Mouse (Mus musculus): ENCODE measurements around the gene Sgce. TPM values are rescaled to one million over a fixed set of nuclear protein-coding genes. Genes with fewer than 3 reads are reported as not detected.

Gene Sgce
- polyA plus RNA-seq, 1 experiment from 2014 or later: 67.5 TPM

DNA sequence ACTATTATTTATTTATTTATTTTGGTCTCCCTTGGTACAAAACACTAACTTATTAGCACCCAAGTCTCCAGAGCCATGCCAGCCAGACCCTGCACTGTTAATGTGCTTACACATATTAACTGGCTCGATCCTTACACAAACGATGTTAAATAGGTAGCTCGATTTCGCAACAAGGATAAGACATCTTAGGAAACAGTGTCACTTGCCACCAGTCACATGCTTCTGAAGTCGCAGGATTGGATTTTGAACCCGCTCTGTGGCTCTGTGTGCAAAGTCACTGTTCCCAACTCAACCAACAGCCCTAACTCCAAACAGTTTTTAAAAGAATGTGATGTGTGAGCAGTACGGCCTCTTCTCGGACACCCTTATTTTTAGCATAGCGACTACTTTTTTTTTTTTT lies 10.6 kb downstream of the Sgce start:
- H3K4me2 ChIP-seq (replicated peaks; ENCODE audit: low read depth, low read length): no peak overlapping the region
- no peak for ATAC-seq (ENCODE audit: insufficient number of reproducible peaks, insufficient read depth, low FRiP score, low read depth)
- 85% methylated on average over 9 of the region's 9 CpGs for WGBS
- peaks cover 6% of the 10 kb centered on the region for H3K4me1 ChIP-seq (ENCODE audit: control insufficient read depth, insufficient read depth, low read length)
- no peaks in the 10 kb centered on the region for H3K9me3 ChIP-seq (ENCODE audit: control insufficient read depth, low read depth, low read length)
- H3K9ac ChIP-seq (replicated peaks; ENCODE audit: low read depth, low read length): no peak overlapping the region
- H3K36me3 ChIP-seq (ENCODE audit: control insufficient read depth, insufficient read depth, low read length): no peaks in the 10 kb centered on the region
- no peak overlapping the region for H3K27ac ChIP-seq (ENCODE audit: low read length)
- H3K4me3 ChIP-seq (ENCODE audit: low read depth, low read length): no peak overlapping the region
- H3K27me3 ChIP-seq (ENCODE audit: control insufficient read depth, insufficient read depth, low read length): no peaks in the 10 kb centered on the region

DNA sequence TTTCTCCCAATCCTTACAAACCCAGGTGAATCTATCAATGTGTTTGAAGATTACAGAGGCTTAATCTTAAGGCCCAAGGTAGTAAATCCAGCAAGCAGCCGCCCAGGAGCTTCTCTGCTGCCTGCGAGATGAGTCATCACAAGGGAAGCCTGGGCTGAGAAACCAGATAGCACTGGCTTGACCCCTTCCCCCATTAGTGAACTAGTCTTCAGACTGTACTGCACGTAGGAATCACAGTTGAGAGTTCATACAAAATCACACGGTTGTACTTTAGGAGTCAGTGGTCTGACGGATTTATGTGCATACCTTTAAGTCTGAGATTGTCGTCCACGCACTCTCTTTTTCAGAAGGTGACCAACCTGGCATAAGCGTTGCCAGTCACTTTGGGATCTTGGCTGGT lies 13.8 kb downstream of the Sgce start:
- no peaks in the 10 kb centered on the region for H3K9me3 ChIP-seq (ENCODE audit: control insufficient read depth, low read depth, low read length)
- no peak for ATAC-seq (ENCODE audit: insufficient number of reproducible peaks, insufficient read depth, low FRiP score, low read depth)
- no peaks in the 10 kb centered on the region for H3K27me3 ChIP-seq (ENCODE audit: control insufficient read depth, insufficient read depth, low read length)
- no peak overlapping the region for H3K4me2 ChIP-seq (replicated peaks; ENCODE audit: low read depth, low read length)
- WGBS: 45% methylated on average over 8 of the region's 8 CpGs
- H3K4me1 ChIP-seq (ENCODE audit: control insufficient read depth, insufficient read depth, low read length): no peaks in the 10 kb centered on the region
- H3K9ac ChIP-seq (replicated peaks; ENCODE audit: low read depth, low read length): no peak overlapping the region
- no peak overlapping the region for H3K4me3 ChIP-seq (ENCODE audit: low read depth, low read length)
- no peak overlapping the region for H3K27ac ChIP-seq (ENCODE audit: low read length)
- H3K36me3 ChIP-seq (ENCODE audit: control insufficient read depth, insufficient read depth, low read length): no peaks in the 10 kb centered on the region

DNA sequence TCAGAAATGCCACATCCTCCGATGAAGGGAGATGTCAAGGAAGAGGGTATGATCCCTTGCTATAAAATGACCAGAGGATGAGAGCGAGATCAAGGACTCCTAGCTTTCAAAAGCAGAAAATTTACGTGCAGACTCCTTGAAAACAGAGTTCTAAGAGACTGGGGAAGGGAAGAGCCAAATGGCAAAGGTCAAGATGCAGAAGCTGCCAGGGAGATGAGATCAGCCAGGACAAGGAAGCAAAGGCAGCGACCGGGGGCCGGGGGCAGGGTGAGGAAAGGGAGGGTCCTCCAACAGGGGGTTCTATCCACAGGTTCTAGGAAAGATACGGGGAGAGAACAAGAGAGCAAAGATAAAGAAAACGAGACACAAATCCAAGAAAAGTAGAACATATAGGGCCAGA lies 15.3 kb downstream of the Sgce start:
- H3K4me3 ChIP-seq (ENCODE audit: low read depth, low read length): no peak overlapping the region
- H3K4me2 ChIP-seq (replicated peaks; ENCODE audit: low read depth, low read length): no peak overlapping the region
- H3K27ac ChIP-seq (ENCODE audit: low read length): no peak overlapping the region
- H3K27me3 ChIP-seq (ENCODE audit: control insufficient read depth, insufficient read depth, low read length): no peaks in the 10 kb centered on the region
- no peaks in the 10 kb centered on the region for H3K9me3 ChIP-seq (ENCODE audit: control insufficient read depth, low read depth, low read length)
- no peak for ATAC-seq (ENCODE audit: insufficient number of reproducible peaks, insufficient read depth, low FRiP score, low read depth)
- H3K4me1 ChIP-seq (ENCODE audit: control insufficient read depth, insufficient read depth, low read length): no peaks in the 10 kb centered on the region
- H3K9ac ChIP-seq (replicated peaks; ENCODE audit: low read depth, low read length): no peak overlapping the region
- no peaks in the 10 kb centered on the region for H3K36me3 ChIP-seq (ENCODE audit: control insufficient read depth, insufficient read depth, low read length)
- 57% methylated on average over 8 of the region's 8 CpGs for WGBS

DNA sequence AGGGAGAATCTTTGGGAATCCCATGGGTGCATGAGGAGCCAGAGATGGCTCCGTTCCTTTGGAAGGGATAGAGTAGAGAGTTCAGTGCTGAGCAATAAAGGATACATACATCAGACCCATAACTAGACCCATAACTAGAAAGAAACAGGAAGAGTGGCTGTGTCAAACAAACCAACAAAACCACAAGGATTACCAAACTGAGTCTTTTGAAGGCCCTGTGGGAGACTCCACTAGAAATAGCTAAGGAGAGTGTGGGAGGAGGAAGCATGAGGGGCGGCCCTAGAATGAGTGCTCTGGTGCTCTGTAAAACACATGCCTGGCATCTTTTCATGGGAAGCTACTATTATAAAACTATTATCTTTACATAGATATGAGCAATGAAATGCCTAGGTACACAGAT lies 18.7 kb downstream of the Sgce start:
- H3K4me3 ChIP-seq (ENCODE audit: low read depth, low read length): no peak overlapping the region
- no peak overlapping the region for H3K9ac ChIP-seq (replicated peaks; ENCODE audit: low read depth, low read length)
- H3K27me3 ChIP-seq (ENCODE audit: control insufficient read depth, insufficient read depth, low read length): no peaks in the 10 kb centered on the region
- no peaks in the 10 kb centered on the region for H3K9me3 ChIP-seq (ENCODE audit: control insufficient read depth, low read depth, low read length)
- H3K4me2 ChIP-seq (replicated peaks; ENCODE audit: low read depth, low read length): no peak overlapping the region
- no peak overlapping the region for H3K27ac ChIP-seq (ENCODE audit: low read length)
- no peak for ATAC-seq (ENCODE audit: insufficient number of reproducible peaks, insufficient read depth, low FRiP score, low read depth)
- H3K36me3 ChIP-seq (ENCODE audit: control insufficient read depth, insufficient read depth, low read length): no peaks in the 10 kb centered on the region
- WGBS: 85% methylated on average over 2 of the region's 2 CpGs
- no peaks in the 10 kb centered on the region for H3K4me1 ChIP-seq (ENCODE audit: control insufficient read depth, insufficient read depth, low read length)

DNA sequence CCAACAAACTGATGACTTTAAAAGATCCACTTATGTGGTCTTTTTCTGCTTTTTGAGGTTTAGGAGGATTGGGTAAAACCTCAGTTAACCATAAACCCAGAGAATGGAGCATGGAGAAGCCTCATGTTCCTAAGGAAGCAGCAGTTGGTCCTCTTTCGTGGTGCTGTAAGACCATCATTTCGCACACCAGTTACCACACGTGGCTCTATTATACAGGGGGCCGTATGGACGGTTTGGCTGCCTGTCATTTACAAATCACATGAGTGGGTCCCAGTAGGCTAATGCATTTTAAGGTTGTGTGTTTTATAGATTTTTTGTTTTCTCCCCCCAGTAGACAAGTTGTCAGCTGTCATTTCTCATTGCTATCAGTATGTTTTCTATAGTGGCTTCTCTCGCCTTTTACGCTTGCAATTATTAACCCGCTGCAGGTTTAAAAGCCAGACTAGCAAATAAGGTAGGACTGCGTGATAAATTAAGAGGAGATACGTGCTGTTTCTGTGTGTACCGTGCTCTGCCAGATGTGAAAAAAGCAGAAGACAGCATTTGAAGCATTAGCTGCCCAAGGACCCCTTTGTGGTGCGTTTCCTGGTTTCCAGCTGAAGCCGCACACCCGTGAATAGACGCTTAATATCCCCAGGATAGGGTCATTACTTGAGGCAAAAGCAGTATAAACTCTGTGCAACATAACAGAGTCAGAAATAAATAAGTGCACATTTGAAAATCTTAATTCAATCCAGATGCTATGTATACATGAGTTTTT lies 22.8 kb downstream of the Sgce start:
- 75% methylated on average over 15 of the region's 15 CpGs for WGBS
- H3K9ac ChIP-seq (replicated peaks; ENCODE audit: low read depth, low read length): no peak overlapping the region
- no peak overlapping the region for H3K4me2 ChIP-seq (replicated peaks; ENCODE audit: low read depth, low read length)
- no peaks in the 10 kb centered on the region for H3K27me3 ChIP-seq (ENCODE audit: control insufficient read depth, insufficient read depth, low read length)
- ATAC-seq (ENCODE audit: insufficient number of reproducible peaks, insufficient read depth, low FRiP score, low read depth): no peak
- H3K9me3 ChIP-seq (ENCODE audit: control insufficient read depth, low read depth, low read length): no peaks in the 10 kb centered on the region
- H3K4me3 ChIP-seq (ENCODE audit: low read depth, low read length): no peak overlapping the region
- no peaks in the 10 kb centered on the region for H3K4me1 ChIP-seq (ENCODE audit: control insufficient read depth, insufficient read depth, low read length)
- H3K27ac ChIP-seq (ENCODE audit: low read length): no peak overlapping the region
- no peaks in the 10 kb centered on the region for H3K36me3 ChIP-seq (ENCODE audit: control insufficient read depth, insufficient read depth, low read length)

DNA sequence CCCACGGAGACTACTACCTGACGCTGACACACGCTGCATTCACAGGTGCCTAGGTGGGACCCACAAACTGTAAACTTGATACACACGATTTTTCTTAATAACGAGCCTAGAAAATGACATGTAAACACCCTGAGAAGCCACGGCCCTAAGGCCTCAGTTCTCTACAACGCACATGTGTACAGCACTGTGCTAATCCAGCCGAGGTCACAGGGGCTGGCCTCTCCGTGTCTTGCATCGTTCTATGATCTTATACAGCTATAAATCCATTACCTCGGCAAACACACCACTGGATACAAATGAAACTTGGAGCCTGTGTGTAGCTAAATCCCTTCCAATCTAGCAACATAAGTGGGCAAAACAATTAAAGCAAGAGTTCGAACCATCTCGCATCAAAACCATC lies 24.3 kb downstream of the Sgce start:
- ATAC-seq (ENCODE audit: insufficient number of reproducible peaks, insufficient read depth, low FRiP score, low read depth): no peak
- Histone ChIP-seq H3K4me2 (replicated peaks; ENCODE audit: low read depth, low read length) (no peak overlapping the region), H3K4me1 (ENCODE audit: control insufficient read depth, insufficient read depth, low read length) (no peaks in the 10 kb centered on the region), H3K27ac (ENCODE audit: low read length) (no peak overlapping the region), H3K9ac (replicated peaks; ENCODE audit: low read depth, low read length) (no peak overlapping the region), H3K36me3 (ENCODE audit: control insufficient read depth, insufficient read depth, low read length) (no peaks in the 10 kb centered on the region), H3K4me3 (ENCODE audit: low read depth, low read length) (no peak overlapping the region), H3K9me3 (ENCODE audit: control insufficient read depth, low read depth, low read length) (no peaks in the 10 kb centered on the region), H3K27me3 (ENCODE audit: control insufficient read depth, insufficient read depth, low read length) (no peaks in the 10 kb centered on the region)
- WGBS: 73% methylated on average over 13 of the region's 13 CpGs

DNA sequence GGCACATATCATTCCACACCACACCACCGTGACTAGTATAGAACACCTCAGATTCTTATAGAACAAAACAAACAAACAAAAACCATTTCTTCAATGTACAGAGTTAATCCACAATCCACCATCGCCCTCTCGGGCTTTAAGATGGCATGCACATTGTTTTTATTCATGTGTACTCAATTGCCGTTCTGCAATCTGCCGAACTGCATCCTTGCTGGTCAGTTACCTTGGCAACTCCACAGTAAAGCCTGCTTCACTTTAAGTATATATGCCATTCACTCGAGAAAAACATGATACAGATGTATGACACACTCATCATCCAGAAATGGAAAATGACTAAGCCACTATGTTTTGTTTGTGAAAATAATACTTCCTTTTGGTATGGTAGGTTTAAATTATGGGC lies 24.9 kb downstream of the Sgce start:
- H3K4me3 ChIP-seq (ENCODE audit: low read depth, low read length): no peak overlapping the region
- H3K27ac ChIP-seq (ENCODE audit: low read length): no peak overlapping the region
- no peak overlapping the region for H3K4me2 ChIP-seq (replicated peaks; ENCODE audit: low read depth, low read length)
- H3K27me3 ChIP-seq (ENCODE audit: control insufficient read depth, insufficient read depth, low read length): no peaks in the 10 kb centered on the region
- H3K9ac ChIP-seq (replicated peaks; ENCODE audit: low read depth, low read length): no peak overlapping the region
- no peaks in the 10 kb centered on the region for H3K9me3 ChIP-seq (ENCODE audit: control insufficient read depth, low read depth, low read length)
- no peaks in the 10 kb centered on the region for H3K4me1 ChIP-seq (ENCODE audit: control insufficient read depth, insufficient read depth, low read length)
- WGBS: 73% methylated on average over 6 of the region's 6 CpGs
- H3K36me3 ChIP-seq (ENCODE audit: control insufficient read depth, insufficient read depth, low read length): no peaks in the 10 kb centered on the region
- ATAC-seq (ENCODE audit: insufficient number of reproducible peaks, insufficient read depth, low FRiP score, low read depth): no peak

DNA sequence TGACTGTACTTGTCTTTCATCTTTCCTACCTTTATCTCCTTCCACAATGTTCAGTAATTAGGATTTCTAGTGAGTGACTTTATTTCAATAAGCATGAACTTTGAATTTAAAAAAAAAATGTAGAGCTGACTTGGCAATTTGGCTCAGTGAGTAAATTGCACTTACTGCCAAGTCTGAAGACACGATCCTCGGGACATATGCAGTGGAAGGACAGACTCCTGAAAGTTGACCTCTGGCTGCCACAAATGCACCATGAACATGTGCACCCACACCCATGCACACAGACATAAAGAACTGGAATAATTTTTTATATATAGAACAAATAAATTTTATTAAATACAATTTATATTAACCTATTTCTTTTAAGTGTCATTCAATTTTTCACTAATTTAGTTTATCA lies 29.7 kb downstream of the Sgce start:
- Histone ChIP-seq H3K4me2 (replicated peaks; ENCODE audit: low read depth, low read length) (no peak overlapping the region), H3K27ac (ENCODE audit: low read length) (no peak overlapping the region)
- no peak for ATAC-seq (ENCODE audit: insufficient number of reproducible peaks, insufficient read depth, low FRiP score, low read depth)

DNA sequence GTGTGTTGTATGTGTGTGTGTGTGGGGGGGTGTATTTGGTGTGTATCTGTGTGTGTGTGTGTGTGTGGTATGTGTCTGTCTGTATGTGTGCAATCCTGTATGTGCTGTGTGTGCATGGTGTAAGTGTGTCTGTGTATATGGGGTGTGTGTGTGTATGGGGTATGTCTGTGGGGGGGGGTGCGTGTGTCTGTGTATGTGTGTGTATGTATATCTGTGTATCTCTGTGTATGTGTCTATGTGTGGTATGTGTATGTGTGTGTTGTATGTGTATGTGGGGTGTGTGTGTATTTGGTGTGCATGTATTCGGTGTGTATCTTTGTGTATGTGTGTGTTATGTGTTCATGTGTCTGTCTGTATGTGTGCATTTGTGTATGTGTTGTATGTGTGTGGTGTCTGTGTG lies 30.8 kb downstream of the Sgce start:
- Histone ChIP-seq H3K27ac (ENCODE audit: low read length) (no peak overlapping the region), H3K36me3 (ENCODE audit: control insufficient read depth, insufficient read depth, low read length) (no peaks in the 10 kb centered on the region), H3K9me3 (ENCODE audit: control insufficient read depth, low read depth, low read length) (no peaks in the 10 kb centered on the region), H3K9ac (replicated peaks; ENCODE audit: low read depth, low read length) (no peak overlapping the region), H3K4me1 (ENCODE audit: control insufficient read depth, insufficient read depth, low read length) (no peaks in the 10 kb centered on the region), H3K4me2 (replicated peaks; ENCODE audit: low read depth, low read length) (no peak overlapping the region), H3K4me3 (ENCODE audit: low read depth, low read length) (no peak overlapping the region), H3K27me3 (ENCODE audit: control insufficient read depth, insufficient read depth, low read length) (no peaks in the 10 kb centered on the region)
- ATAC-seq (ENCODE audit: insufficient number of reproducible peaks, insufficient read depth, low FRiP score, low read depth): no peak
- WGBS: 92% methylated on average over 2 of the region's 2 CpGs

More for the DNA sequence above, 29.7 kb downstream of the Sgce start:
- Histone ChIP-seq H3K4me3 (ENCODE audit: low read depth, low read length) (no peak overlapping the region), H3K4me1 (ENCODE audit: control insufficient read depth, insufficient read depth, low read length) (no peaks in the 10 kb centered on the region), H3K27me3 (ENCODE audit: control insufficient read depth, insufficient read depth, low read length) (no peaks in the 10 kb centered on the region), H3K36me3 (ENCODE audit: control insufficient read depth, insufficient read depth, low read length) (no peaks in the 10 kb centered on the region), H3K9ac (replicated peaks; ENCODE audit: low read depth, low read length) (no peak overlapping the region), H3K9me3 (ENCODE audit: control insufficient read depth, low read depth, low read length) (no peaks in the 10 kb centered on the region)
- 83% methylated on average over 2 of the region's 2 CpGs for WGBS

Measured in stomach, embryonic 14.5 days (tissue).